In the genomic region with DNA sequence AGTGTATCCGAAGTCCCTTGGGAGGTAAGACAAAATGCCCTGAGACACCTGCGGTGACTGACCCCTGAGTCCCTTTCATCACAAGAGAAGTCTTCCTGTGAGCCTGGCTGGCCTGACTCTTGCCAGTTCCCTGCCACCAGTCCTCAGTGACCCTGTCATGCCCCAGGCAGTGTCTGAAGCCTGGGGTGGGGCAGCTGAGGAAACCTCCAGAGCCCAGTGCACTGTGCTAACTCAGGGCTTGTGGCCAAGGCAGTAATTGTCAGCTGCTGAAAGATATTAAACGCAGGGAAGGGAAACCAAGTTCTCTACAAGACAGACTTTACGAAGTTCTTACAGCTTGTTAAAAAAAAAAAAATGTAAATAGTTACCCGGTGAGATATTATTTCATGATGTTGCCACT, we compare ENCODE assay signal across 10 mouse cellular contexts. TPM values are rescaled to one million over a fixed set of nuclear protein-coding genes. Genes with fewer than 3 reads are reported as not detected.
DNase-seq lines count a peak whose midpoint lies in the region; ATAC-seq and TF ChIP-seq lines count a peak whose summit lies in the region.
"Had no signal": no experiment of that assay in that cellular context is flagged by ENCODE, and none has a peak within 500 bp of the region (broad histone marks: within the 10 kb centered on the region; RNA-seq: fewer than 3 reads in every experiment).

No protein-coding gene starts in this region.

- 44% methylated on average over 5 of the region's 5 CpGs for WGBS in intestine, embryonic 14.5 days
- WGBS in intestine, embryonic 15.5 days: 46% methylated on average over 5 of the region's 5 CpGs

- H3K4me3 ChIP-seq in intestine, embryonic 14.5 days (ENCODE audit: low read depth, low read length): no peak overlapping the region
- H3K4me3 ChIP-seq in intestine, embryonic 15.5 days (replicated peaks): no peak overlapping the region
- no peak overlapping the region for H3K4me3 ChIP-seq in C2C12 (ENCODE audit: insufficient read depth, poor library complexity, severe bottlenecking)
- H3K4me3 ChIP-seq: forebrain, embryonic 15.5 days had no signal

- no peaks in the 10 kb centered on the region for H3K27me3 ChIP-seq in intestine, embryonic 14.5 days (replicated peaks; ENCODE audit: control insufficient read depth, insufficient read depth, low read length)
- no peaks in the 10 kb centered on the region for H3K27me3 ChIP-seq in intestine, embryonic 15.5 days (replicated peaks)
- no peaks in the 10 kb centered on the region for H3K27me3 ChIP-seq in C2C12 (ENCODE audit: control insufficient read depth, insufficient read depth, insufficient read length)
- H3K27me3 ChIP-seq: forebrain, embryonic 15.5 days had no signal

- TF ChIP-seq CTCF in C2C12 (IDR thresholded peaks at IDR 0.05; ENCODE audit: control insufficient read depth, insufficient read depth, insufficient read length): no peak

- intact Hi-C loops in heart, postnatal 14 days (cut with DNase I): no loop called here

- H3K4me2 ChIP-seq in intestine, embryonic 14.5 days (ENCODE audit: low read length): no peak overlapping the region
- H3K4me2 ChIP-seq in intestine, embryonic 15.5 days (replicated peaks): no peak overlapping the region
- H3K4me2 ChIP-seq: forebrain, embryonic 15.5 days had no signal

- peaks cover 4% of the 10 kb centered on the region for H3K79me3 ChIP-seq in C2C12 (ENCODE audit: low read depth)

- H3K9me3 ChIP-seq in intestine, embryonic 14.5 days (ENCODE audit: control insufficient read depth, low read length): no peaks in the 10 kb centered on the region
- no peaks in the 10 kb centered on the region for H3K9me3 ChIP-seq in intestine, embryonic 15.5 days
- H3K9me3 ChIP-seq: forebrain, embryonic 15.5 days had no signal

- no peak for ATAC-seq in intestine, embryonic 14.5 days (replicated peaks; ENCODE audit: low FRiP score, low TSS enrichment, low read depth)
- no peak for ATAC-seq in intestine, embryonic 15.5 days
- no peak for ATAC-seq in cerebellum, adult (ENCODE audit: insufficient number of reproducible peaks, low FRiP score, low TSS enrichment)
- ATAC-seq: forebrain, embryonic 15.5 days; intestine, postnatal 0 days had no signal

- no peak overlapping the region for H3ac ChIP-seq in C2C12 (ENCODE audit: control insufficient read depth, insufficient read length, low read depth)

- H3K9ac ChIP-seq in intestine, embryonic 14.5 days (ENCODE audit: low read length): no peak overlapping the region
- no peak overlapping the region for H3K9ac ChIP-seq in intestine, embryonic 15.5 days
- H3K9ac ChIP-seq: forebrain, embryonic 15.5 days had no signal

- H3K79me2 ChIP-seq in C2C12 (ENCODE audit: control insufficient read depth, insufficient read depth): peaks cover 7% of the 10 kb centered on the region

- no peaks in the 10 kb centered on the region for H3K36me3 ChIP-seq in intestine, embryonic 14.5 days (ENCODE audit: control insufficient read depth, insufficient read depth, low read length)
- no peaks in the 10 kb centered on the region for H3K36me3 ChIP-seq in intestine, embryonic 15.5 days
- H3K36me3 ChIP-seq in C2C12 (ENCODE audit: control insufficient read depth, insufficient read depth): no peaks in the 10 kb centered on the region
- H3K36me3 ChIP-seq: forebrain, embryonic 15.5 days had no signal

- peak; percentile 59 for DNase-seq in intestine, embryonic 14.5 days (ENCODE audit: low spot score)
- DNase-seq in 3134 (ENCODE audit: extremely low read depth, insufficient read length, low spot score): peak; percentile 65
- peak; percentile 30 to 47 for DNase-seq in heart, postnatal 14 days
- DNase-seq in layer of hippocampus, postnatal 36 days: no peak
- DNase-seq: cerebellum, adult 2 months had no signal

- no peak overlapping the region; the same call in 1 of the 2 replicates for H3K27ac ChIP-seq in intestine, embryonic 14.5 days (ENCODE audit: low read depth)
- no peak overlapping the region for H3K27ac ChIP-seq in intestine, embryonic 15.5 days
- H3K27ac ChIP-seq: forebrain, embryonic 15.5 days had no signal

- peaks cover 41% of the 10 kb centered on the region for H3K4me1 ChIP-seq in intestine, embryonic 14.5 days (replicated peaks; ENCODE audit: control insufficient read depth, insufficient read depth, low read length)
- H3K4me1 ChIP-seq in intestine, embryonic 15.5 days (replicated peaks): peaks cover 39% of the 10 kb centered on the region

TF ChIP-seq in C2C12, 6 proteins besides CTCF, POLR2A, EP300 and RAD21:
- TF ChIP-seq MYOD1 (IDR thresholded peaks at IDR 0.05; ENCODE audit: control insufficient read depth, insufficient read length, low read depth) (peak; percentile 33), MYOG (IDR thresholded peaks at IDR 0.05; ENCODE audit: control insufficient read depth, extremely low read depth, insufficient read length) (no peak)

RNA-seq across cellular contexts. Expression of a gene that starts 4.3 kb away (rescaled TPM):
- 23.1 and 23.2 TPM in 2 replicates for polyA plus RNA-seq in intestine, embryonic 14.5 days (2014; fragmentation: Nextera tagmentation; extraction: Ambion mirVana)
- 15.4 and 16.4 TPM in 2 replicates for polyA plus RNA-seq in intestine, embryonic 15.5 days (2015; fragmentation: Nextera tagmentation; extraction: Ambion mirVana)
- 38.0 TPM for polyA plus RNA-seq in C2C12 (2012; fragmentation: generic; extraction: Trizol)
- 10 to 100 TPM; 12.3 to 15.6 TPM for total RNA-seq in heart, postnatal 14 days (2021)
- total RNA-seq in layer of hippocampus, postnatal 36 days (2021): 10 to 100 TPM; 19.8 to 21.7 TPM

Comparison
In these comparisons a context has a peak if more than half of its experiments do, and no peak if none do; other contexts are left out.
1. DNase-seq: peak in intestine, embryonic 14.5 days (single experiment), 3134 (single experiment) and heart, postnatal 14 days (2 of 2); none in layer of hippocampus, postnatal 36 days (0 of 2).